Mouse (Mus musculus) neural tube, embryonic 11.5 days (tissue): ENCODE data around the gene Il34. TPM values are rescaled to one million over a fixed set of nuclear protein-coding genes. Genes with fewer than 3 reads are reported as not detected.

Experiments
- ATAC-seq: fragments of 200-750 bp; cut with Nextera tagmentation; 2 replicates; pipeline ENCODE4 v1.8.0; 2017; ENCODE audit warnings: moderate number of reproducible peaks, mild to moderate bottlenecking, moderate TSS enrichment, moderate library complexity; ENCODE audit not compliant: insufficient read depth, low FRiP score, low TSS enrichment
- DNase-seq: peaks from one replicate; pipeline ENCODE4 v3.0.0-alpha.2; 2015; ENCODE audit warnings: low spot score
- H3K27ac ChIP-seq: fragments of 300-500 bp; sonication (generic); 2 replicates; pipeline ENCODE4 v1.5.1; 2014; ENCODE audit warnings: low read depth, mild to moderate bottlenecking, low read length
- H3K27me3 ChIP-seq: fragments of 300-500 bp; sonication (generic); 2 replicates; pipeline ENCODE4 v1.6.1; 2014; ENCODE audit warnings: mild to moderate bottlenecking, low read length, mixed read lengths; ENCODE audit not compliant: control insufficient read depth, insufficient read depth
- H3K36me3 ChIP-seq: fragments of 300-500 bp; sonication (generic); 2 replicates; pipeline ENCODE4 v1.6.1; 2014; ENCODE audit warnings: mild to moderate bottlenecking, low read length, moderate library complexity, mixed read lengths; ENCODE audit not compliant: control insufficient read depth, insufficient read depth
- H3K4me1 ChIP-seq: fragments of 300-500 bp; sonication (generic); 2 replicates; pipeline ENCODE4 v1.6.1; 2014; ENCODE audit warnings: low read length, mixed read lengths; ENCODE audit not compliant: control insufficient read depth, insufficient read depth
- H3K4me2 ChIP-seq: fragments of 300-500 bp; sonication (generic); 2 replicates; pipeline ENCODE4 v1.6.1; 2014; ENCODE audit warnings: low read depth, mild to moderate bottlenecking, moderate library complexity
- H3K4me3 ChIP-seq: fragments of 300-500 bp; sonication (generic); 2 replicates; pipeline ENCODE4 v1.5.1; 2014; ENCODE audit warnings: low read depth, low read length
- H3K9ac ChIP-seq: fragments of 300-500 bp; sonication (generic); 2 replicates; pipeline ENCODE4 v1.6.1; 2014; ENCODE audit warnings: mild to moderate bottlenecking, low read length
- H3K9me3 ChIP-seq: fragments of 300-500 bp; sonication (generic); 2 replicates; pipeline ENCODE4 v1.6.1; 2016; ENCODE audit warnings: low read length; ENCODE audit not compliant: control insufficient read depth
- WGBS: fragments of 180-500 bp; shearing (Covaris S2); extraction: QIAGEN DNeasy Blood & Tissue Kit; methylation state at CpG from one replicate; pipeline ENCODE4 v1.1.7; 2014; 5-methylcytosine and 5-hydroxymethylcytosine counted together
- polyA plus RNA-seq: library from polyadenylated mRNA; unstranded; fragments of >200 nt; fragmentation: Nextera tagmentation; extraction: Ambion mirVana; gene quantifications from 2 replicates; pipeline ENCODE4 v1.2.1, GENCODE M21; 2014

Il34 gene
- not detected in 2 replicates for polyA plus RNA-seq

- WGBS = 44% methylated on average over 12 of the region's 12 CpGs
- H3K4me2 ChIP-seq = no peak within 1 kb of the TSS
- DNase-seq (no peak), ATAC-seq (no peak)
- H3K9me3 ChIP-seq = no peaks in the 10 kb centered on the region
- no peaks in the 10 kb centered on the region for H3K27me3 ChIP-seq
- H3K4me1 ChIP-seq = no peaks in the 10 kb centered on the region
- H3K27ac ChIP-seq = no peak within 1 kb of the TSS
- H3K9ac ChIP-seq = no peak within 1 kb of the TSS
- H3K36me3 ChIP-seq = no peaks in the 10 kb centered on the region; the same call in 1 of the 2 replicates
- H3K4me3 ChIP-seq = no peak within 1 kb of the TSS
These were observed at the start of gene Il34 for GRCm38 (mm10) chr8:110805669-110806068. Gene Il34 (minus strand): TSS chr8:110805924.

- H3K4me2 ChIP-seq = no peak overlapping the region
- DNase-seq (no peak), ATAC-seq (no peak)
- H3K4me3 ChIP-seq = no peak overlapping the region
- peaks cover 25% of the 10 kb centered on the region for H3K36me3 ChIP-seq
- peaks cover 7% of the 10 kb centered on the region for H3K4me1 ChIP-seq
- H3K9me3 ChIP-seq = no peaks in the 10 kb centered on the region
- H3K27ac ChIP-seq = no peak overlapping the region
- WGBS = 96% methylated on average over 10 of the region's 10 CpGs
- H3K27me3 ChIP-seq = no peaks in the 10 kb centered on the region
- no peak overlapping the region for H3K9ac ChIP-seq
These were observed 45.5 kb upstream of the Il34 start for GRCm38 (mm10) chr8:110851186-110851585.

GRCm38 (mm10) chr8:110847645-110848495 is 42.1 kb upstream of the Il34 start:
- Histone ChIP-seq H3K36me3 (peaks cover 12% of the 10 kb centered on the region), H3K4me3 (peak overlapping the region; percentile 91), H3K27me3 (no peaks in the 10 kb centered on the region), H3K4me2 (peak overlapping the region; percentile 40), H3K27ac (no peak overlapping the region), H3K4me1 (peaks cover 7% of the 10 kb centered on the region), H3K9ac (peak overlapping the region; percentile 67; the same call in 1 of the 2 replicates), H3K9me3 (no peaks in the 10 kb centered on the region)
- DNase-seq (no peak), ATAC-seq (no peak)
- 67% methylated on average over 14 of the region's 14 CpGs for WGBS

- Histone ChIP-seq H3K27ac (no peak overlapping the region), H3K4me1 (peaks cover 7% of the 10 kb centered on the region), H3K4me2 (peak overlapping the region; percentile 40), H3K4me3 (peak overlapping the region; percentile 91), H3K36me3 (peaks cover 6% of the 10 kb centered on the region; the same call in 1 of the 2 replicates), H3K9me3 (no peaks in the 10 kb centered on the region), H3K9ac (peak overlapping the region; percentile 67), H3K27me3 (no peaks in the 10 kb centered on the region)
- no peak for DNase-seq
- WGBS = 2% methylated on average over 13 of the region's 13 CpGs
- 0 out of 2 replicates have a peak, but pooled peaks have one; percentile 9 for ATAC-seq
These were observed 41.4 kb upstream of the Il34 start for GRCm38 (mm10) chr8:110847171-110847549.

GRCm38 (mm10) chr8:110846405-110847170 is 40.9 kb upstream of the Il34 start, which contains the start of the genes Cog4 and Sf3b3:
Gene Cog4 (plus strand): TSS chr8:110846600.
Gene Sf3b3 (minus strand): TSS chr8:110846787.
- Histone ChIP-seq H3K27ac (peak within 1 kb of the TSS; percentile 74), H3K36me3 (peaks cover 6% of the 10 kb centered on the region)
- WGBS = under 1% methylated on average over 53 of the region's 53 CpGs

GRCm38 (mm10) chr8:110845821-110846404 is 40.2 kb upstream of the Il34 start:
- peak overlapping the region; percentile 74; the same call in 1 of the 2 replicates for H3K27ac ChIP-seq
- 9% methylated on average over 17 of the region's 17 CpGs for WGBS
- ATAC-seq (no peak), DNase-seq (peak; percentile 13)
- peaks cover 7% of the 10 kb centered on the region for H3K4me1 ChIP-seq
- H3K4me2 ChIP-seq = peak overlapping the region; percentile 83
- H3K36me3 ChIP-seq = peaks cover 6% of the 10 kb centered on the region
- H3K27me3 ChIP-seq = no peaks in the 10 kb centered on the region
- H3K9ac ChIP-seq = peak overlapping the region; percentile 95
- H3K9me3 ChIP-seq = no peaks in the 10 kb centered on the region
- H3K4me3 ChIP-seq = peak overlapping the region; percentile 91

More at GRCm38 (mm10) chr8:110846405-110847170, 40.9 kb upstream of the Il34 start, which contains the start of the genes Cog4 and Sf3b3:
- Histone ChIP-seq H3K27me3 (no peaks in the 10 kb centered on the region), H3K4me2 (peak within 1 kb of the TSS; percentile 83), H3K4me3 (peak within 1 kb of the TSS; percentile 91), H3K9ac (peak within 1 kb of the TSS; percentile 95), H3K4me1 (peaks cover 7% of the 10 kb centered on the region), H3K9me3 (no peaks in the 10 kb centered on the region)
- ATAC-seq (peak; percentile 86), DNase-seq (peak; percentile 89)

GRCm38 (mm10) chr8:110844941-110845340 is 39.2 kb upstream of the Il34 start:
- peaks cover 7% of the 10 kb centered on the region for H3K4me1 ChIP-seq
- H3K27me3 ChIP-seq = no peaks in the 10 kb centered on the region
- H3K4me2 ChIP-seq = 0 out of 2 replicates have a peak overlapping the region, but pooled peaks have one; percentile 83
- 88% methylated on average over 3 of the region's 3 CpGs for WGBS
- ATAC-seq = no peak
- DNase-seq = no peak
- peak overlapping the region; percentile 91 for H3K4me3 ChIP-seq
- no peaks in the 10 kb centered on the region for H3K9me3 ChIP-seq
- no peak overlapping the region for H3K27ac ChIP-seq
- peaks cover 9% of the 10 kb centered on the region for H3K36me3 ChIP-seq
- no peak overlapping the region for H3K9ac ChIP-seq

- Histone ChIP-seq H3K9ac (no peak overlapping the region), H3K27ac (no peak overlapping the region), H3K4me3 (no peak overlapping the region), H3K9me3 (no peaks in the 10 kb centered on the region), H3K27me3 (no peaks in the 10 kb centered on the region), H3K4me1 (peaks cover 7% of the 10 kb centered on the region), H3K4me2 (no peak overlapping the region), H3K36me3 (peaks cover 14% of the 10 kb centered on the region)
- DNase-seq = no peak
- no peak for ATAC-seq
- WGBS = 91% methylated on average over 5 of the region's 5 CpGs
These were observed 37.5 kb upstream of the Il34 start for GRCm38 (mm10) chr8:110843207-110843606.
